8 mouse cellular contexts compared by ENCODE assay signal in genomic region chr9:21183905-21184413, GRCm38 (mm10). TPM values are rescaled to one million over a fixed set of nuclear protein-coding genes. Genes with fewer than 3 reads are reported as not detected.
DNase-seq lines count a peak whose midpoint lies in the region; ATAC-seq and TF ChIP-seq lines count a peak whose summit lies in the region.

No protein-coding gene starts in this region.

- no peak for TF ChIP-seq POLR2A in limb, embryonic 14.5 days (IDR thresholded peaks at IDR 0.05; ENCODE audit: borderline replicate concordance, extremely low read depth, insufficient read depth, insufficient read length)
- no peak for TF ChIP-seq POLR2A in thymus, adult 2 months (IDR thresholded peaks at IDR 0.05; ENCODE audit: control insufficient read depth, extremely low read depth, insufficient read depth, low read length, poor library complexity)

- no peaks in the 10 kb centered on the region for H3K36me3 ChIP-seq in forebrain, postnatal 0 days (ENCODE audit: insufficient read depth)
- H3K36me3 ChIP-seq in hindbrain, embryonic 12.5 days = no peaks in the 10 kb centered on the region
- H3K36me3 ChIP-seq in limb, embryonic 14.5 days (ENCODE audit: control insufficient read depth, insufficient read depth, low read length) = no peaks in the 10 kb centered on the region
- H3K36me3 ChIP-seq in midbrain, embryonic 13.5 days = no peaks in the 10 kb centered on the region
- no peaks in the 10 kb centered on the region for H3K36me3 ChIP-seq in thymus, adult 2 months (ENCODE audit: control insufficient read depth, insufficient read depth, low read length)

- peak overlapping the region; percentile 17; the same call in 1 of the 2 replicates for H3K4me2 ChIP-seq in forebrain, postnatal 0 days (ENCODE audit: low read depth)
- H3K4me2 ChIP-seq in hindbrain, embryonic 12.5 days (replicated peaks) = peak overlapping the region; percentile 46
- H3K4me2 ChIP-seq in limb, embryonic 14.5 days (replicated peaks; ENCODE audit: low read depth, low read length, severe bottlenecking) = peak overlapping the region; percentile 45
- peak overlapping the region; percentile 32 for H3K4me2 ChIP-seq in midbrain, embryonic 13.5 days (replicated peaks)

- WGBS in forebrain, postnatal 0 days = 8% methylated on average over 32 of the region's 34 CpGs
- 9% methylated on average over 32 of the region's 34 CpGs for WGBS in hindbrain, embryonic 12.5 days
- 7% methylated on average over 26 of the region's 34 CpGs for WGBS in limb, embryonic 14.5 days
- 7% methylated on average over 34 of the region's 34 CpGs for WGBS in midbrain, embryonic 13.5 days
- 2% methylated on average over 34 of the region's 34 CpGs for WGBS in thymus, adult 2 months

- no peak; the same call in 1 of the 2 replicates for ATAC-seq in forebrain, postnatal 0 days
- no peak for ATAC-seq in hindbrain, embryonic 12.5 days (ENCODE audit: low FRiP score)
- ATAC-seq in limb, embryonic 14.5 days (ENCODE audit: low FRiP score, low read depth) = no peak
- no peak for ATAC-seq in midbrain, embryonic 13.5 days

- H3K27ac ChIP-seq in forebrain, postnatal 0 days (ENCODE audit: low read depth, low read length) = no peak overlapping the region
- no peak overlapping the region for H3K27ac ChIP-seq in hindbrain, embryonic 12.5 days
- H3K27ac ChIP-seq in limb, embryonic 14.5 days (replicated peaks; ENCODE audit: low read depth, low read length) = no peak overlapping the region
- H3K27ac ChIP-seq in midbrain, embryonic 13.5 days = no peak overlapping the region
- H3K27ac ChIP-seq in thymus, adult 2 months (ENCODE audit: control insufficient read depth, insufficient read depth, low read length) = no peak overlapping the region

- peak; percentile 76 for DNase-seq in CD4-positive helper T cell, adult 2 months (ENCODE audit: low read depth, low spot score)
- peak; percentile 87 for DNase-seq in adrenal gland, adult 2 months
- DNase-seq in forebrain, postnatal 0 days = no peak
- DNase-seq in limb, embryonic 14.5 days (ENCODE audit: low spot score) = no peak
- DNase-seq in thymus, adult 2 months = peak; percentile 55
- DNase-seq in layer of hippocampus, adult 8-10 months (ENCODE audit: low spot score in 2 of 2) = no peak

- no peak overlapping the region for H3K4me3 ChIP-seq in forebrain, postnatal 0 days (ENCODE audit: low read depth, low read length)
- peak overlapping the region; percentile 22 for H3K4me3 ChIP-seq in hindbrain, embryonic 12.5 days
- H3K4me3 ChIP-seq in limb, embryonic 14.5 days (replicated peaks; ENCODE audit: low read length) = peak overlapping the region; percentile 30
- no peak overlapping the region for H3K4me3 ChIP-seq in midbrain, embryonic 13.5 days (replicated peaks)
- H3K4me3 ChIP-seq in thymus, adult 2 months (ENCODE audit: control insufficient read depth, insufficient read depth, low read length) = peak overlapping the region; percentile 35

- H3K9me3 ChIP-seq in forebrain, postnatal 0 days (ENCODE audit: low read length) = no peaks in the 10 kb centered on the region
- no peaks in the 10 kb centered on the region for H3K9me3 ChIP-seq in hindbrain, embryonic 12.5 days (replicated peaks)
- H3K9me3 ChIP-seq in limb, embryonic 14.5 days (ENCODE audit: control insufficient read depth, low read length) = no peaks in the 10 kb centered on the region
- H3K9me3 ChIP-seq in midbrain, embryonic 13.5 days = no peaks in the 10 kb centered on the region

- no peak for TF ChIP-seq CTCF in forebrain, postnatal 0 days (IDR thresholded peaks at IDR 0.05; ENCODE audit: low read depth)
- TF ChIP-seq CTCF in thymus, adult 2 months (IDR thresholded peaks at IDR 0.05; ENCODE audit: borderline replicate concordance, control insufficient read depth, extremely low read depth, insufficient read depth, low read length, poor library complexity) = peak; percentile 21; the same call in 1 of the 2 replicates

- no peaks in the 10 kb centered on the region for H3K4me1 ChIP-seq in forebrain, postnatal 0 days (ENCODE audit: insufficient read depth)
- H3K4me1 ChIP-seq in hindbrain, embryonic 12.5 days = peaks cover 8% of the 10 kb centered on the region; the same call in 1 of the 2 replicates
- H3K4me1 ChIP-seq in limb, embryonic 14.5 days (ENCODE audit: control insufficient read depth, insufficient read depth, low read length) = peaks cover 9% of the 10 kb centered on the region; the same call in 1 of the 2 replicates
- peaks cover 6% of the 10 kb centered on the region; the same call in 1 of the 2 replicates for H3K4me1 ChIP-seq in midbrain, embryonic 13.5 days (replicated peaks)
- peaks cover 18% of the 10 kb centered on the region for H3K4me1 ChIP-seq in thymus, adult 2 months (replicated peaks; ENCODE audit: control insufficient read depth, insufficient read depth, low read length)

- no peaks in the 10 kb centered on the region for H3K27me3 ChIP-seq in forebrain, postnatal 0 days (ENCODE audit: insufficient read depth, low read length)
- H3K27me3 ChIP-seq in hindbrain, embryonic 12.5 days = peaks cover 53% of the 10 kb centered on the region
- 0 out of 2 replicates have a peak, but pooled peaks cover 5% of the 10 kb centered on the region for H3K27me3 ChIP-seq in limb, embryonic 14.5 days (ENCODE audit: control insufficient read depth, insufficient read depth, low read length)
- H3K27me3 ChIP-seq in midbrain, embryonic 13.5 days = peaks cover 57% of the 10 kb centered on the region
- H3K27me3 ChIP-seq in thymus, adult 2 months (ENCODE audit: control insufficient read depth, insufficient read depth, low read length) = no peaks in the 10 kb centered on the region

- no peak overlapping the region for H3K9ac ChIP-seq in forebrain, postnatal 0 days
- H3K9ac ChIP-seq in hindbrain, embryonic 12.5 days = peak overlapping the region; percentile 29; the same call in 1 of the 2 replicates
- peak overlapping the region; percentile 51 for H3K9ac ChIP-seq in limb, embryonic 14.5 days (ENCODE audit: low read depth, low read length, severe bottlenecking)
- no peak overlapping the region for H3K9ac ChIP-seq in midbrain, embryonic 13.5 days (replicated peaks)

RNA-seq across cellular contexts. Expression of gene Pde4a, which starts 18.4 kb away (rescaled TPM):
- 10 to 100 TPM in 1 of 2 experiments, 1 to 10 TPM in 1; 8.8 to 17.7 TPM for total RNA-seq in adrenal gland, adult 2 months (2021)
- polyA plus RNA-seq in adrenal gland, adult 2 months (2012; rRNA removed) = 13.2 and 15.6 TPM in 2 replicates
- 19.8 and 20.0 TPM in 2 replicates for total RNA-seq in forebrain, postnatal 0 days (2014; rRNA removed)
- 26.2 and 41.6 TPM in 2 replicates for polyA plus RNA-seq in forebrain, postnatal 0 days (2015; fragmentation: Nextera tagmentation; extraction: Ambion mirVana)
- 11.4 and 11.7 TPM in 2 replicates for polyA plus RNA-seq in hindbrain, embryonic 12.5 days (2016; fragmentation: Nextera tagmentation; extraction: Ambion mirVana)
- 5.7 and 7.1 TPM in 2 replicates for polyA plus RNA-seq in limb, embryonic 14.5 days (2012; rRNA removed)
- 4.4 and 5.7 TPM in 2 replicates for polyA plus RNA-seq in limb, embryonic 14.5 days (2014; fragmentation: Nextera tagmentation; extraction: Ambion mirVana)
- 20.1 and 20.2 TPM in 2 replicates for polyA plus RNA-seq in midbrain, embryonic 13.5 days (2015; fragmentation: Nextera tagmentation; extraction: Ambion mirVana)
- 6.1 and 6.8 TPM in 2 replicates for polyA plus RNA-seq in thymus, adult 2 months (2012; rRNA removed)
- total RNA-seq in layer of hippocampus, adult 8-10 months (2022) = 10 to 100 TPM; 86.6 to 99.1 (median 93.6) TPM

RNA-seq across cellular contexts. Expression of gene Cdc37, which starts 34.2 kb away (rescaled TPM):
- total RNA-seq in adrenal gland, adult 2 months (2021) = 100 to 1,000 TPM; 179 to 202 TPM
- polyA plus RNA-seq in adrenal gland, adult 2 months (2012; rRNA removed) = 58.3 and 59.0 TPM in 2 replicates
- 39.5 and 42.1 TPM in 2 replicates for total RNA-seq in forebrain, postnatal 0 days (2014; rRNA removed)
- polyA plus RNA-seq in forebrain, postnatal 0 days (2015; fragmentation: Nextera tagmentation; extraction: Ambion mirVana) = 186 and 191 TPM in 2 replicates
- 271 and 274 TPM in 2 replicates for polyA plus RNA-seq in hindbrain, embryonic 12.5 days (2016; fragmentation: Nextera tagmentation; extraction: Ambion mirVana)
- polyA plus RNA-seq in limb, embryonic 14.5 days (2012; rRNA removed) = 145 and 257 TPM in 2 replicates
- polyA plus RNA-seq in limb, embryonic 14.5 days (2014; fragmentation: Nextera tagmentation; extraction: Ambion mirVana) = 292 and 299 TPM in 2 replicates
- 233 TPM in 2 replicates for polyA plus RNA-seq in midbrain, embryonic 13.5 days (2015; fragmentation: Nextera tagmentation; extraction: Ambion mirVana)
- 91.1 and 92.5 TPM in 2 replicates for polyA plus RNA-seq in thymus, adult 2 months (2012; rRNA removed)
- 100 to 1,000 TPM; 116 to 151 (median 131) TPM for total RNA-seq in layer of hippocampus, adult 8-10 months (2022)

RNA-seq across cellular contexts. Expression of gene Tyk2, which starts 52.9 kb away (rescaled TPM):
- total RNA-seq in adrenal gland, adult 2 months (2021) = 10 to 100 TPM; 12.7 to 14.6 TPM
- 23.5 and 25.8 TPM in 2 replicates for polyA plus RNA-seq in adrenal gland, adult 2 months (2012; rRNA removed)
- 9.4 and 11.0 TPM in 2 replicates for total RNA-seq in forebrain, postnatal 0 days (2014; rRNA removed)
- 3.8 and 5.0 TPM in 2 replicates for polyA plus RNA-seq in forebrain, postnatal 0 days (2015; fragmentation: Nextera tagmentation; extraction: Ambion mirVana)
- 16.3 and 18.1 TPM in 2 replicates for polyA plus RNA-seq in hindbrain, embryonic 12.5 days (2016; fragmentation: Nextera tagmentation; extraction: Ambion mirVana)
- 20.9 and 25.8 TPM in 2 replicates for polyA plus RNA-seq in limb, embryonic 14.5 days (2012; rRNA removed)
- 10.6 and 11.4 TPM in 2 replicates for polyA plus RNA-seq in limb, embryonic 14.5 days (2014; fragmentation: Nextera tagmentation; extraction: Ambion mirVana)
- 11.5 and 12.2 TPM in 2 replicates for polyA plus RNA-seq in midbrain, embryonic 13.5 days (2015; fragmentation: Nextera tagmentation; extraction: Ambion mirVana)
- polyA plus RNA-seq in thymus, adult 2 months (2012; rRNA removed) = 50.7 and 51.1 TPM in 2 replicates
- total RNA-seq in layer of hippocampus, adult 8-10 months (2022) = 10 to 100 TPM; 17.1 to 20.7 (median 18.7) TPM

RNA-seq across cellular contexts. Expression of gene Keap1, which starts 55.2 kb away (rescaled TPM):
- total RNA-seq in adrenal gland, adult 2 months (2021) = 10 to 100 TPM; 36.6 to 56.5 TPM
- 132 and 142 TPM in 2 replicates for polyA plus RNA-seq in adrenal gland, adult 2 months (2012; rRNA removed)
- 68.9 and 72.7 TPM in 2 replicates for total RNA-seq in forebrain, postnatal 0 days (2014; rRNA removed)
- 60.0 and 67.0 TPM in 2 replicates for polyA plus RNA-seq in forebrain, postnatal 0 days (2015; fragmentation: Nextera tagmentation; extraction: Ambion mirVana)
- 54.8 and 55.6 TPM in 2 replicates for polyA plus RNA-seq in hindbrain, embryonic 12.5 days (2016; fragmentation: Nextera tagmentation; extraction: Ambion mirVana)
- 52.8 and 73.8 TPM in 2 replicates for polyA plus RNA-seq in limb, embryonic 14.5 days (2012; rRNA removed)
- polyA plus RNA-seq in limb, embryonic 14.5 days (2014; fragmentation: Nextera tagmentation; extraction: Ambion mirVana) = 50.4 and 52.3 TPM in 2 replicates
- 58.6 and 61.9 TPM in 2 replicates for polyA plus RNA-seq in midbrain, embryonic 13.5 days (2015; fragmentation: Nextera tagmentation; extraction: Ambion mirVana)
- polyA plus RNA-seq in thymus, adult 2 months (2012; rRNA removed) = 115 and 122 TPM in 2 replicates
- total RNA-seq in layer of hippocampus, adult 8-10 months (2022) = 10 to 100 TPM; 52.8 to 60.0 (median 56.6) TPM

Comparison
In these comparisons a context has a peak if more than half of its experiments do, and no peak if none do; other contexts are left out.
1. DNase-seq: peak in CD4-positive helper T cell, adult 2 months (single experiment), adrenal gland, adult 2 months (single experiment) and thymus, adult 2 months (single experiment); none in forebrain, postnatal 0 days (single experiment), limb, embryonic 14.5 days (single experiment) and layer of hippocampus, adult 8-10 months (0 of 2).
2. H3K4me3 ChIP-seq: peak in hindbrain, embryonic 12.5 days (single experiment), limb, embryonic 14.5 days (single experiment) and thymus, adult 2 months (single experiment); none in forebrain, postnatal 0 days (single experiment) and midbrain, embryonic 13.5 days (single experiment).
3. H3K9ac ChIP-seq: peak in hindbrain, embryonic 12.5 days (single experiment) and limb, embryonic 14.5 days (single experiment); none in forebrain, postnatal 0 days (single experiment) and midbrain, embryonic 13.5 days (single experiment).
4. Peak in every context shown above with its lines, with median percentiles within 50 percentile points of each other: H3K4me2 ChIP-seq.